Mouse (Mus musculus) hindbrain, embryonic 11.5 days (tissue): ENCODE data around the gene Srp54b. TPM values are rescaled to one million over a fixed set of nuclear protein-coding genes. Genes with fewer than 3 reads are reported as not detected.
"Not testable (repeated sequence)": the region's sequence is repeated elsewhere in the genome, so short reads cannot be mapped to it uniquely, and the experiment has no call there.

Experiments
- ATAC-seq: fragments of 200-750 bp; cut with Nextera tagmentation; 2 replicates; pipeline ENCODE4 v1.8.0; 2017; ENCODE audit warnings: mild to moderate bottlenecking, moderate TSS enrichment, moderate library complexity; ENCODE audit not compliant: low FRiP score
- DNase-seq: peaks from one replicate; pipeline ENCODE4 v3.0.0-alpha.2; 2015; ENCODE audit warnings: low spot score
- H3K27ac ChIP-seq: fragments of 300-500 bp; sonication (generic); 2 replicates; pipeline ENCODE4 v1.5.1; 2014; ENCODE audit warnings: mild to moderate bottlenecking, low read depth, low read length
- H3K27me3 ChIP-seq: fragments of 300-500 bp; sonication (generic); 2 replicates; pipeline ENCODE4 v1.6.1; 2014; ENCODE audit warnings: mild to moderate bottlenecking, low read length, moderate library complexity, mixed read lengths; ENCODE audit not compliant: control insufficient read depth, insufficient read depth
- H3K36me3 ChIP-seq: fragments of 300-500 bp; sonication (generic); 2 replicates; pipeline ENCODE4 v1.6.1; 2014; ENCODE audit warnings: mild to moderate bottlenecking, low read length, moderate library complexity, mixed read lengths; ENCODE audit not compliant: control insufficient read depth, insufficient read depth
- H3K4me1 ChIP-seq: fragments of 300-500 bp; sonication (generic); replicated peaks from 2 replicates; pipeline ENCODE4 v1.6.1; 2014; ENCODE audit warnings: low read length, mixed read lengths; ENCODE audit not compliant: control insufficient read depth, insufficient read depth
- H3K4me2 ChIP-seq: fragments of 300-500 bp; sonication (generic); replicated peaks from 2 replicates; pipeline ENCODE4 v1.6.1; 2014; ENCODE audit warnings: mild to moderate bottlenecking, low read depth, low read length
- H3K4me3 ChIP-seq: fragments of 300-500 bp; sonication (generic); 2 replicates; pipeline ENCODE4 v1.5.1; 2014; ENCODE audit warnings: low read depth, low read length
- H3K9ac ChIP-seq: fragments of 300-500 bp; sonication (generic); 2 replicates; pipeline ENCODE4 v1.6.1; 2014; ENCODE audit warnings: low read depth, low read length
- H3K9me3 ChIP-seq: fragments of 300-500 bp; sonication (generic); 2 replicates; pipeline ENCODE4 v1.6.1; 2016; ENCODE audit warnings: low read length; ENCODE audit not compliant: control insufficient read depth
- WGBS: fragments of 180-500 bp; shearing (Covaris S2); extraction: QIAGEN DNeasy Blood & Tissue Kit; methylation state at CpG from one replicate; pipeline ENCODE4 v1.1.7; 2014; 5-methylcytosine and 5-hydroxymethylcytosine counted together
- polyA plus RNA-seq: library from polyadenylated mRNA; unstranded; fragments of >200 nt; fragmentation: Nextera tagmentation; extraction: Ambion mirVana; gene quantifications from 2 replicates; pipeline ENCODE4 v1.2.1, GENCODE M21; 2014

Srp54b gene
- polyA plus RNA-seq: 59.1 TPM in 2 replicates

DNA sequence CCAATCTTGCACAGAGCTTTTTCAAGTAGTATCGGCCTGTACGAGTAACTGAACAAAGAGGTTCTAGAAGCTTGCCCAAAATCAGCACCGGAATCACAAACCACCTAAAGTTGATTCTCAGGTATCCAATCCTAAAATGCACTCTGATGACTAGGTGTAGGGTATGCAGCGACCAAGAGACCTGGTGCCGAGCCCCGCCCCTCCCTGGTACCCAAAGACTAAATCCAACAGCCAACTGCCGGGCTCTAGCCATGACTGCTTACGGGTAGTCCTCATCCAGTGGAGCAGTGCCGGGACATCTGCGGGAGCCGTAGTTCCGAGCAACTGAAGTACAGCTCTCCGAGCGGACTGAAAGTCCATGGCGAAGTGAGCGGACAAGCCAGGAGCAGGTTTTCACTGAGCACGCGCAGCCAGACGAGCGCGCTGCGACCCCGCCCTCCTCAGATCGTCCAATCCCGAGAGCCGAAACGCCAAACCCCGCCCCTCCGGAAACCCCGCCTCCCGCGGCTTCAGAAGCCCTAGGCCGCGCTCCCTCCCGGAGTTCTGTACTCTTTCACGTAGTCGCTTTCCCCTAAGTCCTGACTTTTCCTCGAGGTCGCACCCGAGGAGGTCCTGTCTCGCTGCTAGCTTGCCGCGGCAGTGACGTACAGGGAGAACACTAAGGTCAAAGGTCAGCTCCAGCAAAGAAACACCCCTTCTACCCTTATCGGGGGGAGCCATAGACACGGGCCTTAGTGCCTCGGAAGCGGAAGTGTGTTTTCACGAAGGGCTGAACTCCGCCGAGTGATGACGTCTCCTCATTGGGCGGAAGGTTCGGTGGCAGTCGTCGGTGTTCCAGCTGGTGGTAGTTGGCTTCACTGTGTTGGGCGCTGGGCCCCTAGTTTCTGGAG, at the start of gene Srp54b:
Srp54b (plus strand) TSS at position 546 of the 890 bp plus-strand sequence.
- peak; percentile 99 for ATAC-seq
- H3K4me1 ChIP-seq, H3K27me3 ChIP-seq, H3K9ac ChIP-seq, DNase-seq, H3K36me3 ChIP-seq, H3K27ac ChIP-seq, H3K4me3 ChIP-seq, H3K4me2 ChIP-seq, H3K9me3 ChIP-seq: not testable (repeated sequence)
- WGBS: no CpG with 5 or more reads among the region's 57 CpGs

DNA sequence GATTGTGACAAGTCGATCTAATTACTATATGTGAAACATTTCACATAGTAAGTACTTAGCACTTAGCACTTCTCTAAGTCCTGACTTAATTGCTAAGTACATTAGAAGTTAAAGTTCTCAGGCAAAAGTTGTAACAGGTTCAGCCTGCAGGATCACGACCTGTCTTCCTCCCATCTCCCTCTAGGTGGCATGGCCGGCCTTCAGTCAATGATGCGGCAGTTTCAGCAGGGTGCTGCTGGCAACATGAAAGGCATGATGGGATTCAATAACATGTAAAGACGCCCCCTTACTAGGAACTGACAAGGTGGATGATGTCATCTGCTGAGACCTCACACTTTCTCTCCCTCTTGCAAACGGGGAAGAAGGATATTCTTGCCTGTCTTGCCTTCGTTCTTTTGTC, 42.3 kb upstream of the Srp54b start:
- WGBS: no CpG with 5 or more reads among the region's 7 CpGs
- not testable (repeated sequence) for ATAC-seq, H3K4me2 ChIP-seq, DNase-seq, H3K9me3 ChIP-seq, H3K9ac ChIP-seq, H3K27ac ChIP-seq, H3K27me3 ChIP-seq, H3K4me1 ChIP-seq, H3K4me3 ChIP-seq, H3K36me3 ChIP-seq

- not testable (repeated sequence) for H3K36me3 ChIP-seq, H3K4me3 ChIP-seq, H3K27me3 ChIP-seq, H3K27ac ChIP-seq, H3K4me1 ChIP-seq, H3K9ac ChIP-seq, H3K9me3 ChIP-seq, DNase-seq, H3K4me2 ChIP-seq
- ATAC-seq: peak; percentile 96
- WGBS: no CpG with 5 or more reads among the region's 40 CpGs
Observed at GRCm38 (mm10) chr12:55124242-55124641, 30.7 kb upstream of the Srp54b start, which contains the start of gene Fam177a. Fam177a (plus strand) TSS chr12:55124469.

DNA sequence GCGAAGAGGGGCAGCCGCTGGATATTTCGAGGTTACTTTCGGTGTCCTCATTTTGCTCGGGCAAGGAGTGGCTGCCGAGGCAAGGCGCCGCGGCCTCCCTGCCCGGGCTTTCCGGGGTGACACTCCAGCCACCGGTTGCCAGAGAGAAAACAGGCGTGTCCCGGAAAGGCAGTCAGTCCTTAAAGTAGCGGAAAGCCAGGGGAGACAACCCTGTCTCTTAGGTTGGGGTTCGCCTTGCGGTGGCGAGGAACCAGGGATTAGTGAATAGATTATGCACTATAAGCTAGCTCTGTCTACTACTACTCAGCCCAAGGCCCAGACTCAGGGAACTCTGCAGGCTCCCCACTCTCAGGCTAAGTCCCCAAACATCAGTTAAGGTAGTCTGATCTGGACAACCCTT, 30.2 kb upstream of the Srp54b start:
- H3K4me2 ChIP-seq, DNase-seq, H3K9ac ChIP-seq, H3K4me1 ChIP-seq, H3K4me3 ChIP-seq, H3K9me3 ChIP-seq, H3K27me3 ChIP-seq, H3K27ac ChIP-seq, H3K36me3 ChIP-seq: not testable (repeated sequence)
- ATAC-seq: peak; percentile 60
- no CpG with 5 or more reads among the region's 18 CpGs for WGBS

DNA sequence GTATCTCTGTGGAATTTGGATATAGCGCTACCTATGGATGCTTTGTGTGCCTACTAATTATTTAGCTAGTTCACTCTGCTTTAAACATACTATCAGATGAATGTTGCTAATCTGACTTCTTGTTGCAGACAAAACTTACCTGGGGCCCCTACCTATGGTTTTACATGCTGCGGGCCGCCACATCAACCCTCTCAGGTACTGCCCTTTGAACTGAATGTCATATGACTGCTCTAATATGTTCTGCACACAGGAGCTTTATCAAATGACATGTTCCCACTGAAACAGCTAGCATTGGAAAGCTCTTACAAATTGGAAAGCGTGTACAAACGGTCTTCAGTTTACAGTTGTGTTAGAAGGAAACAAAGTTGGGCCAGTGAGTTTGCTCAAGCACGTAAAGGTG, 19.4 kb upstream of the Srp54b start:
- H3K9ac ChIP-seq, DNase-seq, H3K9me3 ChIP-seq, H3K4me3 ChIP-seq, H3K4me1 ChIP-seq, H3K27ac ChIP-seq, H3K36me3 ChIP-seq, H3K27me3 ChIP-seq, H3K4me2 ChIP-seq, ATAC-seq: not testable (repeated sequence)
- no CpG with 5 or more reads among the region's 6 CpGs for WGBS

DNA sequence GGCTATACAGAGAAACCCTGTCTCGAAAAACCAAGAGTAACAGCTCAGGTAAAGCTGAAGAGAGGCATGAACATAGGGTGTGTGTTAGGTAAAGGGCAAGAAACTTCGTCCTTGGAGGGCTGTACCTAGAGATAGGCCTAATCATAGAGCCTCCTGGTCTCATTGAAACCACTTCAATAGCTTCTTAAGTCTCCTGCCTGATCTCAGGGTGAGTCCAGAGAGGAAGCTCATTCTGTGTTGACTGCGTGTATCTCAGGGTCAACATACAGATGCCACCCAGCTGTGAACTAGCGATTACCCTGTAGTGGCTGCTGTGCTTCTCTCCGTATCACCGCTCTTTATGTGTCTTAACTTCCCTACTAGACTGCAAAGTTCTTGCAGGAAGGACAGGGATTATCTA, 17.0 kb upstream of the Srp54b start:
- H3K27me3 ChIP-seq, H3K27ac ChIP-seq, H3K9ac ChIP-seq, H3K4me3 ChIP-seq, H3K9me3 ChIP-seq, H3K4me1 ChIP-seq, H3K36me3 ChIP-seq, ATAC-seq, H3K4me2 ChIP-seq, DNase-seq: not testable (repeated sequence)
- WGBS: no CpG with 5 or more reads among the region's 6 CpGs

DNA sequence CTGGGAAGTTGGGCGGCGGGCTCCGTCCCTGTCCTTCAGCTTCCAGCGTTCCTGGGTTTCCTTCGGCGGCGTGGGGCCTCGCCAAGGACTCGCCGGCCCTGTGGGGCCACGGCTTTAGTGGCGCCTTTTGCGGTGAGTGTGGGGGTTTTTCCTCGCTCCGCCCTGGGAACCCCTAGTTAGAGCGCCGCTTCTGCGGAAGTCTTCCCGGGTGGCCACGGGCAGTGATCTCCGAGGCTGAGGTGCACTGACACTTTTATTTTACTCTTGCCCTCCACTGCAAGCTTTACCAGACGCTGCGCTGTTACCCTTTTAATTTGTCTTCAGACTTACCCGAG, 512 bp downstream of the Srp54b start:
- H3K4me3 ChIP-seq, H3K27me3 ChIP-seq, H3K36me3 ChIP-seq, DNase-seq, H3K4me2 ChIP-seq, H3K27ac ChIP-seq, H3K9me3 ChIP-seq, H3K9ac ChIP-seq, H3K4me1 ChIP-seq: not testable (repeated sequence)
- 0% methylated on average over 8 of the region's 24 CpGs for WGBS
- ATAC-seq: peak; percentile 48; the same call in 1 of the 2 replicates

DNA sequence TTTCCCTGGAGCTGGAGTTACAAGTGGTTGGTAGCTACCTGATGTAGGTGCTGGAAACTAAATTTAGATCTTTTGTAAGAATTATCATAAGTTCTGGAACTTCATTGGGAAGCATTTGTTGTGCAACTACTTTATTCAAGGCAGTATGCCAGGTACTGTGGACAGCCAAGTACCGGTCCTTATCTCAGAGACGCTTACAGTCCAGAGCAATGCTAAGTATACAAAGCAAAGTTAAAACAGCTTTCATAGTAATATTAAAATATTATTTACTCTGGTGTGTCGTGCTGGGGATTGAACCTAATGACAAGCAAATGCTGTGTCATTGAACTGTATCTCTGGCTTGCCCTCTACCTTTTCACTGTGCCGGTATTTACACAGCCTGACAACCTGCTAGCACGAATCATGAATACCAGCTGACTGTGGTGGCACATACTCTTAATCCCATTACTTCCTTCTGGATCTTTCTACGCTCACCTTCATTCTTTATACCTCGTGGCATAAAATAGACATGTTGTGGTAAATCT, 12.2 kb downstream of the Srp54b start:
- not testable (repeated sequence) for H3K4me1 ChIP-seq, H3K4me2 ChIP-seq, H3K4me3 ChIP-seq, ATAC-seq, H3K9me3 ChIP-seq, H3K27me3 ChIP-seq, H3K9ac ChIP-seq, H3K36me3 ChIP-seq, DNase-seq, H3K27ac ChIP-seq
- no CpG with 5 or more reads among the region's 7 CpGs for WGBS

- H3K9me3 ChIP-seq, H3K4me1 ChIP-seq, H3K27ac ChIP-seq, ATAC-seq, H3K4me3 ChIP-seq, H3K27me3 ChIP-seq, H3K9ac ChIP-seq, DNase-seq, H3K36me3 ChIP-seq, H3K4me2 ChIP-seq: not testable (repeated sequence)
- WGBS: no CpG with 5 or more reads among the region's 8 CpGs
Observed at GRCm38 (mm10) chr12:55187686-55188085, 32.8 kb downstream of the Srp54b start.
